Mouse (Mus musculus) heart, embryonic 12.5 days (tissue): ENCODE measurements at regions not wholly inside any gene's neighbourhood (a gene's known extent, or its start where the extent isn't known, plus 50 kb on each side); places are given as distances from the start of the nearest gene placed in this dataset.

Experiments
- ATAC-seq: fragments of 200-750 bp; cut with Nextera tagmentation; 2 replicates; pipeline ENCODE4 v1.8.0; 2017; ENCODE audit warnings: moderate TSS enrichment, moderate library complexity; ENCODE audit not compliant: insufficient number of reproducible peaks, low FRiP score
- H3K27ac ChIP-seq: fragments of 300-500 bp; sonication (generic); 2 replicates; pipeline ENCODE4 v1.5.1; 2016; ENCODE audit warnings: mild to moderate bottlenecking, moderate library complexity; ENCODE audit not compliant: poor library complexity, severe bottlenecking
- H3K27me3 ChIP-seq: fragments of 300-500 bp; sonication (generic); replicated peaks from 2 replicates; pipeline ENCODE4 v1.6.1; 2016; ENCODE audit warnings: mild to moderate bottlenecking, moderate library complexity
- H3K36me3 ChIP-seq: fragments of 300-500 bp; sonication (generic); 2 replicates; pipeline ENCODE4 v1.6.1; 2016; ENCODE audit warnings: mild to moderate bottlenecking, moderate library complexity
- H3K4me1 ChIP-seq: fragments of 300-500 bp; sonication (generic); replicated peaks from 2 replicates; pipeline ENCODE4 v1.6.1; 2016; ENCODE audit warnings: mild to moderate bottlenecking
- H3K4me2 ChIP-seq: fragments of 300-500 bp; sonication (generic); 2 replicates; pipeline ENCODE4 v1.6.1; 2016; ENCODE audit warnings: mild to moderate bottlenecking, moderate library complexity
- H3K4me3 ChIP-seq: fragments of 300-500 bp; sonication (generic); 2 replicates; pipeline ENCODE4 v1.5.1; 2016; ENCODE audit warnings: mild to moderate bottlenecking
- H3K9ac ChIP-seq: fragments of 300-500 bp; sonication (generic); 2 replicates; pipeline ENCODE4 v1.6.1; 2016; ENCODE audit warnings: mild to moderate bottlenecking, moderate library complexity
- H3K9me3 ChIP-seq: fragments of 300-500 bp; sonication (generic); replicated peaks from 2 replicates; pipeline ENCODE4 v1.6.1; 2016; ENCODE audit warnings: mild to moderate bottlenecking, moderate library complexity
- WGBS: fragments of 180-500 bp; shearing (Covaris S2); methylation state at CpG from one replicate; pipeline ENCODE4 v1.1.7; 2016; 5-methylcytosine and 5-hydroxymethylcytosine counted together

DNA sequence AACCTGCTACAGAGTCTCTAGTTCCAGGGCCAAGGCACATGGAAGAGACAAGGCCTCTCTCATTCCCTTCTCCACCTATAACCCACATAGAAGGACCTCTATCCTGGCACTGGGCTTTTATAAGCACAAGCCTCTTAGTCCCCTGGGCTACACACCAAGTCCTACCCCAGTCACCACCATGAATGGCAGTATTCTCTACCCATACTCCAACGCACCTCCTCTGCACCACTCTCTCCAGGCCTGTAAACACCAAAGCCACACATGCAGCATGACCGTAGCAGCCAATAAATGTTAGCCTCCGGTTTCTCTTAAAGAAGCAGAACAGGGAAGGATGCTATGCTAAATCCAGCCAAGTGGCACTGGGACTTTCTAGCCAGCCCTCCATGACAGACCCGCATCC, 252.1 kb upstream of the Zmiz1 start:
- H3K4me2 ChIP-seq: no peak overlapping the region
- 79% methylated on average over 4 of the region's 4 CpGs for WGBS
- no peak overlapping the region for H3K27ac ChIP-seq
- H3K9me3 ChIP-seq: no peaks in the 10 kb centered on the region
- no peak for ATAC-seq
- no peak overlapping the region for H3K9ac ChIP-seq
- no peaks in the 10 kb centered on the region for H3K27me3 ChIP-seq
- peaks cover 26% of the 10 kb centered on the region for H3K4me1 ChIP-seq
- no peaks in the 10 kb centered on the region for H3K36me3 ChIP-seq
- H3K4me3 ChIP-seq: no peak overlapping the region

DNA sequence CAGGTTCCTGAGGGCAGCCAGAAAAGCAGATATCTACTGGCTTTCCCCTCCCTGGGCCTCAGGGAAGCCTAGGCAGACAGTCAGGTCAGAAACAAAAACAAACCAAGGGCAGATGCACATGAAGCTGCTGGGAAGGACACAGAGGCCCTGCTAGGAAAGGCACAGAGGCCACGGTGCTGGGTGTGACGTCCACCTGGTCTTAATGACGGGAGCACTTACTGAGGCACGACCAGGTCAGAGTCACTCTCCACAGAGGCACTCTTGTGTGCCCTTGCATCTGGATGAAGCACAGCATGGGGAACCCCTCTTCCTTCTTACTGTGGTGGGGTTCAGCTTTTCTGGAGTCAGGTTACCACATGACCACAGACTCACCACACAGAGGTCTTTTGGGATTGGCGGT, 251.6 kb upstream of the Zmiz1 start:
- Histone ChIP-seq H3K27me3 (no peaks in the 10 kb centered on the region), H3K36me3 (no peaks in the 10 kb centered on the region), H3K4me3 (no peak overlapping the region), H3K4me1 (peaks cover 21% of the 10 kb centered on the region), H3K27ac (no peak overlapping the region), H3K4me2 (no peak overlapping the region), H3K9me3 (no peaks in the 10 kb centered on the region), H3K9ac (no peak overlapping the region)
- WGBS: 55% methylated on average over 5 of the region's 5 CpGs
- ATAC-seq: no peak

DNA sequence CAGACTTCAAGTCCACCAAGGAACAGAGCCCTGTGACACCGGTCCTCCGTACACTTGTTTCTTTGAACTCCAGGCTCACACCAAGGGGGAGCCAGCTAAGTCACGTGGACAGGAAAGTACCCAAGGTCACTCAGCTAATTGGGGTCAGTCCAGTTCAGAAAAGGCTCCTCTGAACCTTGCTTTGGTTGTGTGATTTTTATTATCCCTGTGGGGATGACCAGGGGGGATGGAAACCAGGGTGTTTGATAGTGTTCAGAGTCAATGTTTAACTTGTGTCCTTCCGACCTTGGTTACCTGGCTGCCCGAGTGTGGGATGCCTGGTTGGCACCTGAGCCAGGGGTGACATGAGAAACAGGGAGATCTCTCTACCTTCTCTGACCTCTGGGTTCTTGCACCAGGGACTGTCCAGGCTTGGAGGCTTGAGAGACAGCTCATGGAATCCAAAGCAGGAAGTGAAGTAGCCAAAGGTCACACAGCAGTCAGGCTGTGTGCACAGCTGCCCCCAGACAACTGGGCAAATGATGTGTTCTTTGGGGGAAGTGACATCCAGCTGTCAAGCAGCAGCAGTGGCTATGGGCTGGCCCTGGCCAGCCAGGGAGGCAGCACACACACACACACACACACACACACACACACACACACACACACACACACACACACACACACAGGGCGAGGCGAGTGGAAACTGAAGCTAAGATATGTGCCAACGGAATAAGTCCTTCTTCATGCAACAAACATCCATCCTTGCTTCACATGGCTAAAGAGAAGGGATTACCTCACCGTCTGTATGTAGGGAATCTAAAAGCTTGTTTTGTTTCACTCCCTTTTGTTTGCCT, 250.5 kb upstream of the Zmiz1 start:
- Histone ChIP-seq H3K27me3 (no peaks in the 10 kb centered on the region), H3K27ac (no peak overlapping the region), H3K9me3 (no peaks in the 10 kb centered on the region), H3K4me2 (no peak overlapping the region), H3K9ac (no peak overlapping the region), H3K36me3 (no peaks in the 10 kb centered on the region), H3K4me1 (peaks cover 21% of the 10 kb centered on the region), H3K4me3 (no peak overlapping the region)
- ATAC-seq: no peak
- WGBS: 74% methylated on average over 9 of the region's 9 CpGs

DNA sequence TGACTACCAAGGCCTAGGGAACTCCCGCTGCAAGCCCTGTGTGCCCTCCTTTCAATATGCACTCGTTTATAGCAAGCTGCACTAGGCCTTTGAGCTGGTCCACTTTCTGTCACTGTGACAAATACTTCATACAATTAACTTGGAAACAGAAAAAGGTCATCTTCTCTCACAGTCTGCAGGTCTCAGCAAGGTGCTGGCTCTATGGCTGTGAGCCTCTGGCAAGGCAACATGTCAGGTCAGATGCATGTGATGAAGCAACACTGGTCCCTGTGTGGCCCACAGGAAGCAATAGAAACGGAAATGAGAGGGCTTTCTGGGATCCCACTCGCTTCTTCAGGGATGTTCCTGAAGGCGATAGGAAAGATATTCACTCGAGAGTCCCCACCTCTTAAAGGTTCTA, 245.9 kb upstream of the Zmiz1 start:
- Histone ChIP-seq H3K9me3 (no peaks in the 10 kb centered on the region), H3K4me1 (peaks cover 7% of the 10 kb centered on the region), H3K4me2 (no peak overlapping the region), H3K27me3 (no peaks in the 10 kb centered on the region), H3K27ac (no peak overlapping the region), H3K9ac (no peak overlapping the region), H3K36me3 (no peaks in the 10 kb centered on the region), H3K4me3 (no peak overlapping the region)
- no peak for ATAC-seq
- 65% methylated on average over 6 of the region's 6 CpGs for WGBS

DNA sequence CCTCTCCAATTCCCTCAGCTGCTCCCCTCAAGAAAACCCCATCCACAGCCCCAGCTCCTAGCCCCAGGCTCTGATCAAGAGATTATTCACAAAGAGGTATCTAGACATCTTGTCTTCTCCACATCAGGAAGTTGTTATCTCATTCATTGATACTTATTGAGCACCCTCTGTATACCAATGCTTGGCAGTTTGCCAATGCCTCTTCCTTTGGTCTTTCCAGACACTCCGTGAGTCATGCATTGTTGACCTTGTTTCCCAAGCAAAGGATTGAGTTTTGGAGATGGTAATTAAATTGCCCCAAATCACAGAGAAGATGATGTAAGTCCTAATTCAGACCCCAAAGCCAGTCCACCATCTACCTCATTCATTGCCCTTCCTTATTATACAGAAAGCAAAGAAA, 235.9 kb upstream of the Zmiz1 start:
- H3K27me3 ChIP-seq: no peaks in the 10 kb centered on the region
- H3K9me3 ChIP-seq: no peaks in the 10 kb centered on the region
- H3K27ac ChIP-seq: no peak overlapping the region
- ATAC-seq: no peak
- 56% methylated on average over 1 of the region's 1 CpGs for WGBS
- H3K4me3 ChIP-seq: no peak overlapping the region
- H3K9ac ChIP-seq: no peak overlapping the region
- no peak overlapping the region for H3K4me2 ChIP-seq
- no peaks in the 10 kb centered on the region for H3K36me3 ChIP-seq
- H3K4me1 ChIP-seq: peaks cover 33% of the 10 kb centered on the region

DNA sequence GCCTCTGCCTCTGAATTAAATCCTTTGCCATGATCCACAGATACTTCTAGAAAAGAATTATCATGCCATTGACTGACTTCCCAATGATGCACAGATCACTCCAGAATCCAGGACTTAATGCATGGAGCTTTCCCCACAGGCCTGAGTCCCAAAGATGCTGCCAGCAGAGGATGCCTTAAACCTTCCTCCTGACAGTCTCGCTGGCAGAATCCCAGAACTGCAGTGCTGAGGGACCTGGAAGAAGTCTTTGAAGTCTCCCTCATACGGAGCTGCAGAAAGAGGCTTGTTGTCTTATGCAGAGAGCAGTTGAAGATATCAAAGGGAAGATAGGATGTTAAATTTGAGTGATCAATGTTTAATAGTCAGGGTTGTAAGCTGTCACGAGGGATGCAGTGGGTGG, 233.8 kb upstream of the Zmiz1 start:
- no peak overlapping the region for H3K4me2 ChIP-seq
- peaks cover 43% of the 10 kb centered on the region for H3K4me1 ChIP-seq
- no peak overlapping the region for H3K4me3 ChIP-seq
- H3K9me3 ChIP-seq: no peaks in the 10 kb centered on the region
- no peaks in the 10 kb centered on the region for H3K27me3 ChIP-seq
- ATAC-seq: no peak
- no peak overlapping the region for H3K9ac ChIP-seq
- WGBS: 47% methylated on average over 3 of the region's 3 CpGs
- H3K27ac ChIP-seq: no peak overlapping the region
- no peaks in the 10 kb centered on the region for H3K36me3 ChIP-seq

DNA sequence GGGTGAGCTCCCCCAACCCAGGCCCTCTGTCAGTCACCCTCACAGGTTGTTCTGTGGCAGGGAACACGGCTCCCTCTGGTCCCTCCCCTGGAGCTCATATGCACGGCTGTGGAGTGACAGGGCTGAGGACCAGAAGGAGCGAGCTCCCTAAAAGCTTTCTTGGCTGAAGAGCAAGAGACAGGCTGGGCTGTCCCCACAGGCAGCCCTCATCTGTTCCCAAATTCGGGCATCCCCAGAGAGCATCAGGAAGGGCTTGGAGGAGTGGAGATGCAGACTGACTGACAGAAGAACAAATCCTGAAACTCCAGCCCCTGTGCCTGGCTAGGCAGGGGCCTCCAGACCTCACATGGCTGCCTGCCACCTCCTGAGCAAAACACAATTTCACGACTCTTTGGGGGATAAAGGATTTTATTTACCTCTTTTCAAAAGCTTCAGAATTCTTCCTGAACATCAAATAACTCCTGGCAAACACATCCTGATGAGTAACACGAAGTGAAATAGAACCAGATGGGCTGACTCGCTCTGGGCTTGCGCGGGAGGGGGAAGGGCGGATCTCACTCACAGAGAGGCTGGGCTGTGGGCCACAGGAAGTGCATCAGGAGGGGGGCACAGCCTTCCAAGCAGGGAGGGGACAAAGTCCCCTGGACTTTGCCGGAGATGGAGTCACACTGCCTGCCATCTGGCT, 232.7 kb upstream of the Zmiz1 start:
- 14% methylated on average over 11 of the region's 11 CpGs for WGBS
- Histone ChIP-seq H3K27ac (peak overlapping the region; percentile 77), H3K4me3 (no peak overlapping the region), H3K36me3 (no peaks in the 10 kb centered on the region), H3K9ac (peak overlapping the region; percentile 55; the same call in 1 of the 2 replicates), H3K9me3 (no peaks in the 10 kb centered on the region), H3K4me2 (peak overlapping the region; percentile 48), H3K27me3 (no peaks in the 10 kb centered on the region), H3K4me1 (peaks cover 43% of the 10 kb centered on the region)
- ATAC-seq: peak; percentile 82

DNA sequence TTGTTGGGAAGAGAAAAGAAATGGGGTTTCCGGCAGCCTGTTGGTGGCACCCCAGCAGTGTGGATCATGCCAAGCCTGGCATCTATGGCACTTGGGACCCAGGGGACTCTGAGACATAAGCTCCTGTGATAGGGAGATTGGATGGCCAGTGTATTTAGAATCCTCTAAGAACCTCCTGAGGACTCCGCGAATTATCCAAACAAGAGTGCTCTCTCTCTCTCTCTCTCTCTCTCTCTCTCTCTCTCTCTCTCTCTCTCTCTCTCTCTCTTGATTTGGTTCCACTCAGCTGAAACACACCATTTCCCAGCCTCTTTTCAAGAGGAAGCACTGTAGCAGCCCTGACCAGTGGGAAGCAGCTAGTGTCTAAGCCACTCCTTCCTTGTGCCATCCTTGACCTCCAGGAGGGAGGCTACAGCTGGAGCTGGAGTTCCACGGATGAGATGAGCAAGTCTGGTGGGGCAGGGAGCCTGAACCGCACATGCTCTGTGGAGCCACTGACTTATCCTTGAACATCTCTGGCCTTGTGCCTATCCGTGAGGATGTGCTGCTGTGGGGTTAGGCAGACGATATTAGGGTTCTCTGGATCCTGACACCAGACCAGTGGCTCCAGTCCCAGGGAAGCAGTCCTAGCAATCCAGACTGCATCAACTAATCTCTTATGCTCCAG, 232.0 kb upstream of the Zmiz1 start:
- no peaks in the 10 kb centered on the region for H3K9me3 ChIP-seq
- H3K4me1 ChIP-seq: peaks cover 47% of the 10 kb centered on the region
- no peaks in the 10 kb centered on the region for H3K36me3 ChIP-seq
- H3K27me3 ChIP-seq: no peaks in the 10 kb centered on the region
- H3K4me3 ChIP-seq: no peak overlapping the region
- ATAC-seq: no peak
- peak overlapping the region; percentile 53; the same call in 1 of the 2 replicates for H3K9ac ChIP-seq
- H3K4me2 ChIP-seq: peak overlapping the region; percentile 48
- 44% methylated on average over 7 of the region's 7 CpGs for WGBS
- H3K27ac ChIP-seq: peak overlapping the region; percentile 77

DNA sequence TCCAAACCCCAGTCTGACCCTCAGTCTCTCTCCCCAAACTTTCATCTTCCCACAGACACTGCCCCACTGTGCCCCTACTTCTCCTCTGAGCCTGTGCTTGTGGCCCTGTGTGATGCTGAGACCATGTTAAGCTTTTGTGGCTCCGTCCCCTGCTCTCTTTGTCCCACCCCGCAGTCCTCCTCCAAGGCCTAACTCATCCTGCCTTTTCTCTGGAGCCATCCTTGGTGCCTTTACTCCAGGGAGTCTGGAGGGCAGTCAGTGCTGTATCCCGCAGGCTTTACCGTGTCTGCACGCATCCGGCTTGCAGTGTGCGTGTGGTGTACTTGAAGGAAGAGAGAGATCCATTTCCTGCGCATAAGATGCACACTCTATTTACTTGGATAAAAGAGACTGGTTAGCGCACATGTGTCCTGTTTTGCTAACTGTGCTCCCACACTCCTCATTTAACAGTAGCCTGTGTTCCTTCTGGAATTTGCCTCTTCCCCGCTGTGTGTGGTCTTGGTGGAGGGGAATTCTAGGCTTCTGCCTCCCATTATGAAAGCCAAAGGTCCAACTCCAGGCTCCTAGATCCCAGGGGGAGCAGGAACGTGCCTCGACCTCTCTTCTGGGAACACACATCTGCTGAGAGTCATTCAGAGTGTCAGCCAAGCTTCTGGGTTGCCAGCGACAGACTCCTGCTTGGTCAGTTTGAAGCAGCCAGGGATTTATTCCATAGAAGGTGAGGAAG, 230.5 kb upstream of the Zmiz1 start:
- Histone ChIP-seq H3K27me3 (no peaks in the 10 kb centered on the region), H3K9me3 (no peaks in the 10 kb centered on the region), H3K4me2 (no peak overlapping the region), H3K27ac (no peak overlapping the region), H3K9ac (no peak overlapping the region), H3K4me1 (peaks cover 47% of the 10 kb centered on the region), H3K4me3 (no peak overlapping the region), H3K36me3 (no peaks in the 10 kb centered on the region)
- WGBS: 84% methylated on average over 13 of the region's 13 CpGs
- ATAC-seq: no peak

DNA sequence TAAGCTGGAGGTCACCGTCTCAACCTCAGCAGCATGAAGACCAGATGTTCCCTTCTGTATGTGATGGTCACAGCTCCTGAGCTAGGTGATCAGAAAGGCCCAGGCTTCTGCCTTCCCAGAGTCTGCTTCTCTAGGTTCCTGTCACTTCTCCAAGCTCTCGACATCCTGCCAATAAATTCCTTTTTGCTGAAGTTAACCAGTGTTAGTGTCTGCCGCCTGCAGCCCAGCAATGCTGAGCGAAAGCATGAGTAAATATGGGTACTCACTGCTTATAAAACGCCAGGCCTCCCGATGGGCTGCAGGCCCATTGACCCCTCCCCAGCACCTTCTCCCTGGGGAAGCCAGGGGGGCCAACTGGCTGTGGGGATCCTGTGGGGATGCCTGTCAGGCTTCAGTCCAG, 229.4 kb upstream of the Zmiz1 start:
- Histone ChIP-seq H3K36me3 (no peaks in the 10 kb centered on the region), H3K27me3 (no peaks in the 10 kb centered on the region), H3K4me2 (no peak overlapping the region), H3K4me3 (no peak overlapping the region), H3K9me3 (no peaks in the 10 kb centered on the region), H3K27ac (0 out of 2 replicates have a peak overlapping the region, but pooled peaks have one; percentile 8), H3K4me1 (peaks cover 48% of the 10 kb centered on the region), H3K9ac (no peak overlapping the region)
- 35% methylated on average over 6 of the region's 6 CpGs for WGBS
- ATAC-seq: no peak

DNA sequence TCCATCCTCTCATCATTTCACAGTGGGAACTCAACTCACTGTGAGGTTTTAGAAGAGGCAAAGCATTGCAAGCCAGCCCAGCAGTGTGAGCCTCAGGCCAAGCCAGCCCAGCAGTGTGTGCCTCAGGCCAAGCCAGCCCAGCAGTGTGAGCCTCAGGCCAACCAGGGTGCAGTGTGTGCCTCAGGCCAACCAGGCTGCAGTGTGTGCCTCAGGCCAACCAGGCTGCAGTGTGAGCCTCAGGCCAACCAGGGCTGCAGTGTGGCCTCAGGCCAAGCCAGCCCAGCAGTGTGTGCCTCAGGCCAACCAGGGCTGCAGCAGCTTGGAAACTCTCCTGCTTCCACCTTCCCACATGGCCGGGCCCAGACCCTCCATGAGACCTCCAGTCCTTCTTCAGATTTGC, 227.1 kb upstream of the Zmiz1 start:
- peaks cover 31% of the 10 kb centered on the region for H3K4me1 ChIP-seq
- H3K9me3 ChIP-seq: no peaks in the 10 kb centered on the region
- 54% methylated on average over 1 of the region's 1 CpGs for WGBS
- ATAC-seq: peak; percentile 78
- H3K4me2 ChIP-seq: no peak overlapping the region
- no peaks in the 10 kb centered on the region for H3K36me3 ChIP-seq
- H3K27me3 ChIP-seq: no peaks in the 10 kb centered on the region
- no peak overlapping the region for H3K9ac ChIP-seq
- no peak overlapping the region for H3K4me3 ChIP-seq
- H3K27ac ChIP-seq: no peak overlapping the region
